Mouse (Mus musculus) intestine, embryonic 14.5 days (tissue): ENCODE results near the gene Syce2. TPM values are rescaled to one million over a fixed set of nuclear protein-coding genes. Genes with fewer than 3 reads are reported as not detected.
"Not testable (repeated sequence)": the region's sequence is repeated elsewhere in the genome, so short reads cannot be mapped to it uniquely, and the experiment has no call there.

Source experiments
- ATAC-seq: fragments of 200-750 bp; cut with Nextera tagmentation; replicated peaks from 2 replicates; pipeline ENCODE4 v1.8.0; 2017; ENCODE audit warnings: low read depth, moderate number of reproducible peaks, moderate TSS enrichment, moderate library complexity; ENCODE audit not compliant: low FRiP score, low TSS enrichment
- DNase-seq: peaks from one replicate; pipeline ENCODE4 v3.0.0-alpha.2; 2018; ENCODE audit warnings: low spot score
- H3K27ac ChIP-seq: fragments of 300-500 bp; sonication (generic); 2 replicates; pipeline ENCODE4 v1.5.1; 2014; ENCODE audit warnings: low read depth, mild to moderate bottlenecking, control low read depth
- H3K27me3 ChIP-seq: fragments of 300-500 bp; sonication (generic); replicated peaks from 2 replicates; pipeline ENCODE4 v1.6.1; 2014; ENCODE audit warnings: low read length, control low read depth; ENCODE audit not compliant: control insufficient read depth, insufficient read depth
- H3K36me3 ChIP-seq: fragments of 300-500 bp; sonication (generic); 2 replicates; pipeline ENCODE4 v1.6.1; 2014; ENCODE audit warnings: low read length, control low read depth; ENCODE audit not compliant: control insufficient read depth, insufficient read depth
- H3K4me1 ChIP-seq: fragments of 300-500 bp; sonication (generic); replicated peaks from 2 replicates; pipeline ENCODE4 v1.6.1; 2014; ENCODE audit warnings: low read length, control low read depth, mixed read lengths; ENCODE audit not compliant: control insufficient read depth, insufficient read depth
- H3K4me2 ChIP-seq: fragments of 300-500 bp; sonication (generic); 2 replicates; pipeline ENCODE4 v1.6.1; 2014; ENCODE audit warnings: low read length
- H3K4me3 ChIP-seq: fragments of 300-500 bp; sonication (generic); 2 replicates; pipeline ENCODE4 v1.5.1; 2014; ENCODE audit warnings: low read depth, low read length, control low read depth, mixed read lengths
- H3K9ac ChIP-seq: fragments of 300-500 bp; sonication (generic); 2 replicates; pipeline ENCODE4 v1.6.1; 2014; ENCODE audit warnings: mild to moderate bottlenecking, low read length
- H3K9me3 ChIP-seq: fragments of 300-500 bp; sonication (generic); 2 replicates; pipeline ENCODE4 v1.6.1; 2016; ENCODE audit warnings: low read length, control low read depth; ENCODE audit not compliant: control insufficient read depth
- WGBS: fragments of 180-500 bp; shearing (Covaris S2); extraction: QIAGEN DNeasy Blood & Tissue Kit; methylation state at CpG from one replicate; pipeline ENCODE4 v1.1.7; 2014; 5-methylcytosine and 5-hydroxymethylcytosine counted together
- polyA plus RNA-seq: library from polyadenylated mRNA; unstranded; fragments of >200 nt; fragmentation: Nextera tagmentation; extraction: Ambion mirVana; gene quantifications from 2 replicates; pipeline ENCODE4 v1.2.1, GENCODE M21; 2014

The Syce2 gene
- polyA plus RNA-seq, 1 experiment from 2014 or later, result 68.9 TPM

- peak; percentile 56 for DNase-seq
- 3% methylated on average over 24 of the region's 24 CpGs for WGBS
- Histone ChIP-seq H3K4me1 (0 out of 2 replicates have a peak, but pooled peaks cover 4% of the 10 kb centered on the region), H3K4me2 (peak overlapping the region; percentile 99), H3K9ac (peak overlapping the region; percentile 81), H3K27ac (peak overlapping the region; percentile 73), H3K9me3 (no peaks in the 10 kb centered on the region), H3K36me3 (no peaks in the 10 kb centered on the region), H3K27me3 (no peaks in the 10 kb centered on the region), H3K4me3 (peak overlapping the region; percentile 62)
- peak; percentile 41 for ATAC-seq
Measured at GRCm38 (mm10) chr8:84902367-84902919, 30.5 kb downstream of the Syce2 start.

- peak overlapping the region; percentile 62 for H3K4me3 ChIP-seq
- ATAC-seq (peak; percentile 89), DNase-seq (peak; percentile 94)
- peak overlapping the region; percentile 99 for H3K4me2 ChIP-seq
- 0 out of 2 replicates have a peak, but pooled peaks cover 4% of the 10 kb centered on the region for H3K4me1 ChIP-seq
- no peaks in the 10 kb centered on the region for H3K9me3 ChIP-seq
- H3K27ac ChIP-seq, result peak overlapping the region; percentile 73
- H3K27me3 ChIP-seq, result no peaks in the 10 kb centered on the region
- under 1% methylated on average over 68 of the region's 68 CpGs for WGBS
- no peaks in the 10 kb centered on the region for H3K36me3 ChIP-seq
- peak overlapping the region; percentile 81 for H3K9ac ChIP-seq
Measured at GRCm38 (mm10) chr8:84902920-84903661, 31.2 kb downstream of the Syce2 start.

GRCm38 (mm10) chr8:84904351-84904750, 32.4 kb downstream of the Syce2 start:
- Histone ChIP-seq H3K9ac (no peak overlapping the region), H3K4me2 (no peak overlapping the region), H3K36me3 (no peaks in the 10 kb centered on the region), H3K4me3 (no peak overlapping the region), H3K9me3 (no peaks in the 10 kb centered on the region), H3K27me3 (0 out of 2 replicates have a peak, but pooled peaks cover 2% of the 10 kb centered on the region), H3K4me1 (peaks cover 9% of the 10 kb centered on the region; the same call in 1 of the 2 replicates), H3K27ac (no peak overlapping the region)
- 92% methylated on average over 7 of the region's 7 CpGs for WGBS
- DNase-seq, result no peak
- no peak for ATAC-seq

- no peak for DNase-seq
- H3K4me3 ChIP-seq, result no peak overlapping the region
- H3K9ac ChIP-seq, result no peak overlapping the region
- no peaks in the 10 kb centered on the region for H3K9me3 ChIP-seq
- 92% methylated on average over 9 of the region's 9 CpGs for WGBS
- H3K4me2 ChIP-seq, result no peak overlapping the region
- H3K36me3 ChIP-seq, result no peaks in the 10 kb centered on the region
- ATAC-seq, result no peak
- H3K4me1 ChIP-seq, result peaks cover 9% of the 10 kb centered on the region; the same call in 1 of the 2 replicates
- no peak overlapping the region for H3K27ac ChIP-seq
- peaks cover 28% of the 10 kb centered on the region for H3K27me3 ChIP-seq
Measured at GRCm38 (mm10) chr8:84907037-84907436, 35.1 kb downstream of the Syce2 start.

- H3K27ac ChIP-seq, result no peak overlapping the region
- peaks cover 7% of the 10 kb centered on the region; the same call in 1 of the 2 replicates for H3K4me1 ChIP-seq
- no peak for ATAC-seq
- no peak overlapping the region for H3K9ac ChIP-seq
- no peak overlapping the region for H3K4me2 ChIP-seq
- no peaks in the 10 kb centered on the region for H3K9me3 ChIP-seq
- DNase-seq, result no peak
- 79% methylated on average over 8 of the region's 8 CpGs for WGBS
- no peaks in the 10 kb centered on the region for H3K36me3 ChIP-seq
- H3K4me3 ChIP-seq, result no peak overlapping the region
- peaks cover 33% of the 10 kb centered on the region for H3K27me3 ChIP-seq
Measured at GRCm38 (mm10) chr8:84907493-84907892, 35.6 kb downstream of the Syce2 start.

- H3K36me3 ChIP-seq, ATAC-seq, H3K27ac ChIP-seq, DNase-seq, H3K4me1 ChIP-seq, H3K9me3 ChIP-seq: not testable (repeated sequence)
- H3K4me3 ChIP-seq, result peak overlapping the region; percentile 56
- WGBS, result 26% methylated on average over 6 of the region's 7 CpGs
- H3K4me2 ChIP-seq, result peak overlapping the region; percentile 85
- 0 out of 2 replicates have a peak overlapping the region, but pooled peaks have one; percentile 20 for H3K9ac ChIP-seq
- H3K27me3 ChIP-seq, result peaks cover 37% of the 10 kb centered on the region
Measured at GRCm38 (mm10) chr8:84907979-84908378, 36.1 kb downstream of the Syce2 start.

- Histone ChIP-seq H3K27me3 (peaks cover 43% of the 10 kb centered on the region), H3K9ac (peak within 1 kb of the TSS; percentile 59), H3K4me1 (peaks cover 8% of the 10 kb centered on the region; the same call in 1 of the 2 replicates), H3K27ac (no peak within 1 kb of the TSS), H3K4me3 (peak within 1 kb of the TSS; percentile 56), H3K36me3 (no peaks in the 10 kb centered on the region), H3K9me3 (no peaks in the 10 kb centered on the region), H3K4me2 (peak within 1 kb of the TSS; percentile 85)
- 1% methylated on average over 45 of the region's 45 CpGs for WGBS
- ATAC-seq (peak; percentile 88), DNase-seq (peak; percentile 93)
Measured at GRCm38 (mm10) chr8:84908421-84909161, 36.7 kb downstream of the Syce2 start, which contains the start of gene Dnase2a. Dnase2a (plus strand) TSS chr8:84908560.

GRCm38 (mm10) chr8:84909162-84909767, 37.4 kb downstream of the Syce2 start:
- no peaks in the 10 kb centered on the region for H3K9me3 ChIP-seq
- peak overlapping the region; percentile 59 for H3K9ac ChIP-seq
- no peak overlapping the region for H3K27ac ChIP-seq
- peaks cover 8% of the 10 kb centered on the region; the same call in 1 of the 2 replicates for H3K4me1 ChIP-seq
- H3K36me3 ChIP-seq, result no peaks in the 10 kb centered on the region
- 54% methylated on average over 20 of the region's 20 CpGs for WGBS
- H3K27me3 ChIP-seq, result peaks cover 48% of the 10 kb centered on the region
- H3K4me3 ChIP-seq, result peak overlapping the region; percentile 56
- no peak for ATAC-seq
- DNase-seq, result no peak
- H3K4me2 ChIP-seq, result peak overlapping the region; percentile 85
